Mouse (Mus musculus): ENCODE results near the gene Phlpp2. TPM values are rescaled to one million over a fixed set of nuclear protein-coding genes. Genes with fewer than 3 reads are reported as not detected.
A peak's percentile ranks its signal among the peaks of the same experiment; 100 is the strongest.
"Not testable (repeated sequence)": the region's sequence is repeated elsewhere in the genome, so short reads cannot be mapped to it uniquely, and the experiment has no call there.

The Phlpp2 gene
- polyA plus RNA-seq, 1 experiment from 2014 or later, result 2.0 TPM

GRCm38 (mm10) chr8:109873800-109874199 is 5.5 kb downstream of the Phlpp2 start:
- WGBS (ENCODE audit: missing documents), result 93% methylated on average over 3 of the region's 3 CpGs
- H3K36me3 ChIP-seq (ENCODE audit: inconsistent target); H3K4me3 ChIP-seq (ENCODE audit: inconsistent target); H3K27ac ChIP-seq: not testable (repeated sequence)
- H3K79me2 ChIP-seq (ENCODE audit: inconsistent target), result peaks cover 42% of the 10 kb centered on the region

DNA sequence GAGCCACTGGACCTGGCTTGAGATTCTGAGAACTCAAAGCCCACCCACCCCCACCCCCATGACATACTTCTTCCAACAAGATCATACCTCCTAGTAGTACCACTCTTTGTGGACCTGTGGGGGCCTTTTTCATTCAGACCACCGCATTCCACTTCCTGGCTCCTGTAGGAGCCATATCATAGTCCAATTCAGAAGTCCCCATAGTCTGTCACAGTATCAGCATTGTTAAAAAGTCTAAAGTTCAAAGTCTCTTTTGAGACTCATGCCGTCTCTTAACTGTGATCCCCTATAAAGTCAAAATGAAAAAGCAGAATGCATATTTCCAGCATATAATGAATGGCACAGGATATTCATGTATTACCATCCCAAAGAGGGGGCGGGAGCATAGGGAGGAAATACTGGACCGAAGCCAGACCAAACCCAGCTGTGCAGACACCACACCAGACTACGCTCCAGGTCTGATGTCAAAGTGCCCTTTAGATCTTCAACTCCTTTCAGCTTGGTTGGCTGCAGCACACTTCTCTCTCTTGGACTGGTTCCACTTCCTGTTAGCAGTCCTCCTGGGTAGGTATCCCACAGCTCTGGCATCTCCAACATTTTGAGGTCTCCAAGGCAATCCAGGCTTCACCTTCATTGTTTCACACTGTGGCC is 11.8 kb downstream of the Phlpp2 start:
- Histone ChIP-seq H3K27ac (no peak overlapping the region), H3K36me3 (ENCODE audit: inconsistent target) (no peaks in the 10 kb centered on the region)
- WGBS (ENCODE audit: missing documents), result 89% methylated on average over 5 of the region's 5 CpGs

DNA sequence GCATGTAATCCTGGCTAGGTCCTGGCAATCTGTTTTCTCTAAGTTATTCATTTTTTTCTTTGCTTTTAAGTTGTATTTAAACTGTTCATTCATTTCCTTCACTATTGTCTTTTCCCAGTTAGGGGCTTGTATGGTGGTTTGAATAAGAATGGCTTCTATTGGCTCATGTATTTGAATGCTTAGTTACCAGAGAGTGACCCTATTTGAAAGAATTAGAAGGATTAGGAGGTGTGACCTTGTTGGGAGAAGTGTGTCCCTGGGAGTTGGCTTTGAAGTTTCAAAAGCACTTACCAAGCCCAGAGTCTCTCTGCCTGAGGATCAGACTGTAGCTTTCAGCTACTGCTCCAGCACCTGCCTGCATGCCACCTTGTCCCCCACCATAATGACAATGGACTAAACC is 17.0 kb downstream of the Phlpp2 start:
- Histone ChIP-seq H3K36me3 (ENCODE audit: inconsistent target) (no peaks in the 10 kb centered on the region), H3K79me2 (ENCODE audit: inconsistent target) (no peaks in the 10 kb centered on the region)

More for the DNA sequence above, 11.8 kb downstream of the Phlpp2 start:
- Histone ChIP-seq H3K4me3 (ENCODE audit: inconsistent target) (no peak overlapping the region), H3K79me2 (ENCODE audit: inconsistent target) (no peaks in the 10 kb centered on the region; the same call in 1 of the 2 replicates)

GRCm38 (mm10) chr8:109889211-109889610 is 20.9 kb downstream of the Phlpp2 start:
- Histone ChIP-seq H3K27ac (no peak overlapping the region), H3K4me3 (ENCODE audit: inconsistent target) (no peak overlapping the region), H3K79me2 (ENCODE audit: inconsistent target) (no peaks in the 10 kb centered on the region), H3K36me3 (ENCODE audit: inconsistent target) (no peaks in the 10 kb centered on the region)
- 100% methylated on average over 1 of the region's 1 CpGs for WGBS (ENCODE audit: missing documents)

More for the DNA sequence above, 17.0 kb downstream of the Phlpp2 start:
- no peak overlapping the region for H3K27ac ChIP-seq
- H3K4me3 ChIP-seq (ENCODE audit: inconsistent target), result no peak overlapping the region

DNA sequence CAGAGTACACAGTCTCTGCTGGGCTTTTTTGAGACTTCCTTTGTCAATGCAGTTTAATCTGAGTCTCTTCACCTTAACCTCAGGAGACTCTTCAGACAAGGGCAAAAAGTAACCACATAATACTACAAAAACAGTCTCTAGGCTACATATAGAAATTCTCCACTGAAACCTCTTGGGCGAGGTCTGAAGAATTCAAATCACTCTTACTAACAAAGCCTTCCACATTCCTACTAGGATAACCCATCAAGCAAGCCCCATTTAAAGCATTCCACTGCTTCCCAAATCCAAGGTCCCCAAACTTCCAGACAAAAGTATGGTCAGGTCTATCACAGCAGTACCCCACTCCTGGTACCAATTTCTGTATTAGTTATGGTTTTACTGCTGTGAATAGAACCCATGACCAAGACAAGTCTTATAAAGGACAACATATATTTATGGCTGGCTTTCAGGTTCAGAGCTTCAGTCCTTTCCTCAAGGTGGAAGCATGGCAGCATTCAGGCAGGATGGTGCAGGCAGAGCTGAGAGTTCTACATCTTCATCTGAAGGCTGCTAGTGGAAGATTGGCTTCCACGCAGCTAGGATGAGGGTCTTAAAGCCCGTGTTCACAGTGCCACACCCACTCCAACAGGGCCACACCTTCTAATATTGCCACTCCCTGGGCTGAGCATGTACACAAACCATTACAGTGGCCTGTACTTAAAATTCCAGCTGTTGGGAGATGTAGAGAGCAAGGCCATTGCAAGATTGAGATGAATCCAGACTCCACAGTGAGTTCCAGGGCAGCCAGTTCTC is 22.6 kb downstream of the Phlpp2 start:
- 96% methylated on average over 3 of the region's 3 CpGs for WGBS (ENCODE audit: missing documents)
- Histone ChIP-seq H3K36me3 (ENCODE audit: inconsistent target) (no peaks in the 10 kb centered on the region), H3K4me3 (ENCODE audit: inconsistent target) (no peak overlapping the region), H3K27ac (no peak overlapping the region), H3K79me2 (ENCODE audit: inconsistent target) (no peaks in the 10 kb centered on the region)

GRCm38 (mm10) chr8:109894636-109895035 is 26.3 kb downstream of the Phlpp2 start:
- no CpG with 5 or more reads among the region's 1 CpGs for WGBS (ENCODE audit: missing documents)
- H3K79me2 ChIP-seq (ENCODE audit: inconsistent target), result no peaks in the 10 kb centered on the region
- no peaks in the 10 kb centered on the region for H3K36me3 ChIP-seq (ENCODE audit: inconsistent target)
- no peak overlapping the region for H3K4me3 ChIP-seq (ENCODE audit: inconsistent target)
- H3K27ac ChIP-seq, result no peak overlapping the region

GRCm38 (mm10) chr8:109895355-109895754 is 27.0 kb downstream of the Phlpp2 start:
- Histone ChIP-seq H3K79me2 (ENCODE audit: inconsistent target) (no peaks in the 10 kb centered on the region), H3K4me3 (ENCODE audit: inconsistent target) (no peak overlapping the region), H3K36me3 (ENCODE audit: inconsistent target) (no peaks in the 10 kb centered on the region), H3K27ac (no peak overlapping the region)
- 99% methylated on average over 12 of the region's 12 CpGs for WGBS (ENCODE audit: missing documents)

- Histone ChIP-seq H3K36me3 (ENCODE audit: inconsistent target) (no peaks in the 10 kb centered on the region), H3K79me2 (ENCODE audit: inconsistent target) (no peaks in the 10 kb centered on the region), H3K27ac (0 out of 2 replicates have a peak overlapping the region, but pooled peaks have one; percentile 12), H3K4me3 (ENCODE audit: inconsistent target) (no peak overlapping the region)
Measured at GRCm38 (mm10) chr8:109902379-109902778, 34.0 kb downstream of the Phlpp2 start.

GRCm38 (mm10) chr8:109903909-109904469 is 35.6 kb downstream of the Phlpp2 start:
- Histone ChIP-seq H3K36me3 (ENCODE audit: inconsistent target) (no peaks in the 10 kb centered on the region; the same call in 1 of the 2 replicates), H3K27ac (no peak overlapping the region)

DNA sequence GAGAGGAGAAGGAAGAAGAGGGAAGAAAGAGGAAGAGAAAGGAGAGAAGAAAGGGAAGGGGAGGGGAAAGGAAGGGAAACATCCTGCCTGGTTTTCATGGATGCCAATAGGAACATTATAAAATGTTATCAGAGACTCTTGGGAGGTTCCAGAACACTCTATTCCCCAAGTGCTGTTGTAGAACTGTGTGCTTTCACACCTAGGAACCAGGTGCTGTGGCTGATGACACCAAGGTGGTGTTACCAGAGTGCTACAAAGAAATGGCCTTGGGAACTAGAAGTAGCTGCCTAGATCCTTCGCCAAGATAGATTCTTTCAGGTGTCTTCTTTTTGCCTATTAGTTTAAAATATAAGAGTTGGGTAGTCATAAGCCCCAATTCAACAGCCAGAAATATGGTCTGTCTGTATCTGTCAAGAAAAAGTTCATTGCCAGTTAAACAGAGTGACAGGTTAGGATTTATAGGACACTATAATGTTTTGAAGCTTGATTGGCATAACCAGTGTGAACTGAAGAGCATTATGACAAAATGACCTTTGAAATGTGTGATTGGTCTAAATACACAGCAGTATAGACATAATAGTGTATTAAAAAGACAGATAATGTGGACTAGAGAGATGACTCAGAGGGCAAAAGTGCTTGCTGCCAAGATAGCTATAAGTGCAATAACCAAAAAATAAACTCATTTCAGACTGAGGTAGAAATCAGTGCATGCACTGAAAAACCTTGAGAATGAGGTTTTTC is 36.8 kb downstream of the Phlpp2 start:
- H3K27ac ChIP-seq, result no peak overlapping the region
- peaks cover 6% of the 10 kb centered on the region; the same call in 1 of the 2 replicates for H3K36me3 ChIP-seq (ENCODE audit: inconsistent target)
- WGBS (ENCODE audit: missing documents), result 80% methylated on average over 1 of the region's 1 CpGs
- H3K4me3 ChIP-seq (ENCODE audit: inconsistent target), result no peak overlapping the region
- no peaks in the 10 kb centered on the region for H3K79me2 ChIP-seq (ENCODE audit: inconsistent target)

More at GRCm38 (mm10) chr8:109903909-109904469, 35.6 kb downstream of the Phlpp2 start:
- WGBS (ENCODE audit: missing documents), result 28% methylated on average over 10 of the region's 10 CpGs
- Histone ChIP-seq H3K4me3 (ENCODE audit: inconsistent target) (no peak overlapping the region), H3K79me2 (ENCODE audit: inconsistent target) (no peaks in the 10 kb centered on the region)

GRCm38 (mm10) chr8:109906907-109907306 is 38.6 kb downstream of the Phlpp2 start:
- Histone ChIP-seq H3K4me3 (ENCODE audit: inconsistent target) (no peak overlapping the region), H3K27ac (no peak overlapping the region), H3K36me3 (ENCODE audit: inconsistent target) (peaks cover 8% of the 10 kb centered on the region; the same call in 1 of the 2 replicates), H3K79me2 (ENCODE audit: inconsistent target) (no peaks in the 10 kb centered on the region)
- 91% methylated on average over 3 of the region's 3 CpGs for WGBS (ENCODE audit: missing documents)

DNA sequence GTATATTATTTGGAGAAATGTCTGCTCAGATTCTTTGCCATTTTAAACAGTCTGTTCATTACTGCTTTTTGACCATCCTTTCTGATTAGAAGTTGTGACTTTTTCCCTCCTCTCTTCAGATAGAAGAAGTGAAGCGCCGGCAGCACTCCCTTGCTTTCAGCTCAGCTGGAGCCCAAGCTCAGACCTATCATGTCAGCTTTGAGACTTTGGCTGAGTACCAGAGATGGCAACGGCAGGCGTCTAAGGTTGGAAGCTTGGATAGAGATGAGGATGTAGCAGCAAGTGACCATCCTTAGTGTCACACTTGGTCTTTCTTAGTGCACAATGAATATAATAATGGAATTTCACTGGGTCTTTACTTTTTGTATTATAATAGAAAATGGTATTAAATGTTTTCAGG is 39.0 kb downstream of the Phlpp2 start:
- Histone ChIP-seq H3K4me3 (ENCODE audit: inconsistent target) (no peak overlapping the region), H3K79me2 (ENCODE audit: inconsistent target) (no peaks in the 10 kb centered on the region), H3K36me3 (ENCODE audit: inconsistent target) (peaks cover 12% of the 10 kb centered on the region; the same call in 1 of the 2 replicates), H3K27ac (no peak overlapping the region)
- WGBS (ENCODE audit: missing documents), result 100% methylated on average over 4 of the region's 4 CpGs

DNA sequence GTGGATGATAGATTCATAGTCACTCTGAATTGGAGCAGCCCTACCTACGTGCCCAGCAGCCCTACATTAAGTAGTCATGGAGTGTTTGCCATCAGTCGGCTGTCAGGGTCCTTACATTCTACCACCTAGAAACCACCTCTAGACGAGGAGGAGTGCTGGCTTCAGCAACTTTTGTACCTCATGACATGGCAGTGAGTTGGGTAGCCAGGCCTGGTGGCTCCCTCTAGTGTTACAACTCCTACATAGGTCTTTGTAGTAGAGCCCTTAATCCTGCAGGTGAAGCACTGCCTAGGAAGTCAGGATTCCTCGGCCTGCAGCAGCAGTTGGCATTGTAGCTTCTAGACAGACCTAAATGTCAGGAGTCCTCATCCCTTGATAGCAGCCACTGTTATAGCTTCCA is 48.9 kb downstream of the Phlpp2 start:
- Histone ChIP-seq H3K36me3 (ENCODE audit: inconsistent target) (peaks cover 15% of the 10 kb centered on the region; the same call in 1 of the 2 replicates), H3K79me2 (ENCODE audit: inconsistent target) (no peaks in the 10 kb centered on the region), H3K4me3 (ENCODE audit: inconsistent target) (no peak overlapping the region), H3K27ac (no peak overlapping the region)
- WGBS (ENCODE audit: missing documents), result 58% methylated on average over 4 of the region's 4 CpGs
